Mouse (Mus musculus): ENCODE measurements at regions not wholly inside any gene's neighbourhood (a gene's known extent, or its start where the extent isn't known, plus 50 kb on each side); places are given as distances from the start of the nearest gene placed in this dataset.

DNA sequence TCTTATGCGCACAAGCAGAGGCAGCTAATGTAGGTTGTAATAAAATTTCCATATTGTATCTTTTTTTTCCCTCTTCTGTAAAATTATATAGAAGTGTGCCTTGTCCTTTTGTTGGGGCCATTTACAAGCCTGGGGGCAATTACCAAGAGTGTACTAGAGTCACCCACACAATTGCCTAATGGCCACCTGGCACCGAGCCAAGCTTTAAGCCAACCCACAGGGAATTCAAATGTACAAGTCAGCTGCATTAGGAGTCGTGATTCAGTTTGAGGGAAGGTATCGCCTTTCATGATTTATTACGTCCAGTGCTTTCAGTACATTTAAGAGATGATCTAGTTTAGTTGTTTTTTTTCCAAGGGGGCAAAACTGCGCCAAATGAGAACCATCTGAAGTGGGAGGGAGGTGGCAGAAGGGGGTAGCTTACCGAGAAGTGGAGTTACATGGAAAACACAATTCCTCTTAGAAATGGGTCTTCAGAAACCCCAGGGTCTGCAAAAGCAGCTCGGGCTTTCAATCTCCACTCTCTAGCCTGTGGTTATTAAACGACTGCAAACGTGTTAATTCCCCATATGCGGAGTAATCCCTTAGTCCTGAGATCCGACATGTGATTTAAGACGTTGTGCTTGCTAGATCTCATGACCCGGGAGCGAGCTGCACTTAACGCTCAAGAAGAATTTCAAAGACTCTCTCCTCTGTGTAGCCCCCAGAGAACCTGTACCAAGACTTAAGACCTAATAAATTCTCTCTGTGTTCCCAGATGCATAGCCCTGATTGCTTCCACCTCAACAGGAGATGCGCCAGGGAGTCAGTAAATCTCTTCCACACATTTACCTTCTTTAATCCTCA, 129.0 kb downstream of the Basp1 start:
- no peak for TF ChIP-seq EP300 (IDR thresholded peaks at IDR 0.05; ENCODE audit: insufficient read depth, low read depth, low read length)
- no peak for TF ChIP-seq CTCF (IDR thresholded peaks at IDR 0.05; ENCODE audit: low read depth, low read length)
- TF ChIP-seq POLR2A (IDR thresholded peaks at IDR 0.05; ENCODE audit: insufficient read depth, low read length): no peak

Data from ES-Bruce4 (cell line).